Mouse (Mus musculus) forebrain, postnatal 0 days (tissue): ENCODE data around the gene Srms. TPM values are rescaled to one million over a fixed set of nuclear protein-coding genes. Genes with fewer than 3 reads are reported as not detected.

ENCODE experiments used
- ATAC-seq: fragments of 200-750 bp; cut with Nextera tagmentation; 2 replicates; pipeline ENCODE4 v1.8.0; 2017; ENCODE audit warnings: mild to moderate bottlenecking, moderate library complexity
- DNase-seq: peaks from one replicate; pipeline ENCODE4 v3.0.0-alpha.2; 2015
- H3K27ac ChIP-seq: fragments of 300-500 bp; sonication (generic); 2 replicates; pipeline ENCODE4 v1.5.1; 2014; ENCODE audit warnings: low read depth, mild to moderate bottlenecking, antibody characterized with exemption, low read length, moderate library complexity, mixed read lengths
- H3K27me3 ChIP-seq: fragments of 300-500 bp; sonication (generic); 2 replicates; pipeline ENCODE4 v1.6.1; 2014; ENCODE audit warnings: mild to moderate bottlenecking, low read length, mixed read lengths; ENCODE audit not compliant: insufficient read depth
- H3K36me3 ChIP-seq: fragments of 300-500 bp; sonication (generic); 2 replicates; pipeline ENCODE4 v1.6.1; 2014; ENCODE audit warnings: mild to moderate bottlenecking, moderate library complexity; ENCODE audit not compliant: insufficient read depth
- H3K4me1 ChIP-seq: fragments of 300-500 bp; sonication (generic); 2 replicates; pipeline ENCODE4 v1.6.1; 2014; ENCODE audit warnings: antibody characterized with exemption; ENCODE audit not compliant: insufficient read depth
- H3K4me2 ChIP-seq: fragments of 300-500 bp; sonication (generic); 2 replicates; pipeline ENCODE4 v1.6.1; 2014; ENCODE audit warnings: low read depth, mild to moderate bottlenecking, moderate library complexity
- H3K4me3 ChIP-seq: fragments of 300-500 bp; sonication (generic); 2 replicates; pipeline ENCODE4 v1.5.1; 2014; ENCODE audit warnings: low read depth, low read length, mixed read lengths
- H3K9ac ChIP-seq: fragments of 300-500 bp; sonication (generic); 2 replicates; pipeline ENCODE4 v1.6.1; 2014; ENCODE audit warnings: mild to moderate bottlenecking
- H3K9me3 ChIP-seq: fragments of 300-500 bp; sonication (generic); 2 replicates; pipeline ENCODE4 v1.6.1; 2016; ENCODE audit warnings: low read length
- CTCF ChIP-seq: sonication (generic); IDR thresholded peaks from 2 replicates; pipeline ENCODE4 v1.5.1; 2016; ENCODE audit warnings: antibody characterized with exemption, control low read depth, low read depth
- WGBS: fragments of 180-500 bp; shearing (Covaris S2); extraction: QIAGEN DNeasy Blood & Tissue Kit; methylation state at CpG from one replicate; pipeline ENCODE4 v1.1.7; 2014; 5-methylcytosine and 5-hydroxymethylcytosine counted together
- polyA plus RNA-seq: library from polyadenylated mRNA; unstranded; fragments of >200 nt; fragmentation: Nextera tagmentation; extraction: Ambion mirVana; gene quantifications from 2 replicates; pipeline ENCODE4 v1.2.1, GENCODE M21; 2015
- total RNA-seq: library from RNA; depleted of rRNA; stranded (reverse); fragments of >200 nt; gene quantifications from 2 replicates; pipeline ENCODE4 v1.2.3, GENCODE M21; 2014; rRNA removed

Gene Srms
- total RNA-seq (0.15 and 0.43 TPM in 2 replicates), polyA plus RNA-seq (0.10 TPM in 1 of 2 replicates, not detected in the other)

DNA sequence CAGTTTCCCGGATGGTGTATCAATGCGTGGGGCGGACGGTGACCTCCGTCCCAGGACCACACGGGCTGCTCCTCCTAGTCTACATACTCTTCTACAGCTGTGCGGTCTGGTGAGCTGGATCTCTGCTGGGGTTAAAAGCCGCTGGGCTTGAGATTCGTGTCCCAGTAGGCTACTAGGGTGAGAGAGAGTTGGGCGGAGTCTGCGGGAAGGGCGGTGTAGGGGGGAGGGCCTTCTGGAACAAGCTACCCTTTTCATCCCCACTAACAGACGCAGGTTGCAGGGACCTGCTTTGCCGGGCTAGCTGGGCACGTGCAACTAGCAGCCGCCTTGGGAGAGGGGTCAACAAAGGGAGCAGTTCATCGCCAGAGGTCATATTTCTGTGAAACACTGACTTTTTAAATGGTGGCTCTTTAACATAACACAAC, at the start of gene Srms:
Gene Srms (minus strand): TSS at position 165 of the 425 bp plus-strand sequence.
- Histone ChIP-seq H3K4me1 (no peaks in the 10 kb centered on the region), H3K27me3 (peaks cover 14% of the 10 kb centered on the region), H3K4me3 (peak within 1 kb of the TSS; percentile 16), H3K9ac (0 out of 2 replicates have a peak within 1 kb of the TSS, but pooled peaks have one; percentile 2), H3K27ac (no peak within 1 kb of the TSS), H3K36me3 (no peaks in the 10 kb centered on the region), H3K9me3 (no peaks in the 10 kb centered on the region), H3K4me2 (peak within 1 kb of the TSS; percentile 47)
- no peak for TF ChIP-seq CTCF
- DNase-seq: no peak
- 2% methylated on average over 17 of the region's 17 CpGs for WGBS
- no peak for ATAC-seq

DNA sequence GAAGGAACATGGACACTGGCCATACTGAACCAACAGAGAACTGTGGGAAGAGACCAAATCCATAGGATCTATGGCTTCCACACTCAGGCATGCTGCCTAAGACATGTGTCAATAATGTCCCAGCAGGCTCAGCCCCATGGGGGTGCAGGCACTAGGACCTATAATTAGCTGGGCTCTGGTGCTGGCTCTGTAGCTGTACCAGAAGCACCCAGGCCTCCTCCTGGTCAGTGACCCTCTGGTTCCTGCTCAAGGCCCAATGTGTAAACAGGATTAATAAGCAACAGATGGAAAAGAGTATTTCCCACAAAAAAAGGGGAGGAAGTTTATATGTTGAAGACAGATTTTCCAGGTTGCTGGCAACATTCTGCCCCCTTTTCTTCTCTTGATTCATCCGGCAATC, 40.3 kb upstream of the Srms start:
- no peaks in the 10 kb centered on the region for H3K9me3 ChIP-seq
- H3K4me3 ChIP-seq: no peak overlapping the region
- DNase-seq (no peak), ATAC-seq (no peak)
- no peaks in the 10 kb centered on the region for H3K4me1 ChIP-seq
- H3K36me3 ChIP-seq: peaks cover 73% of the 10 kb centered on the region
- H3K27ac ChIP-seq: no peak overlapping the region
- no peaks in the 10 kb centered on the region for H3K27me3 ChIP-seq
- TF ChIP-seq CTCF: no peak
- WGBS: 93% methylated on average over 1 of the region's 1 CpGs
- no peak overlapping the region for H3K9ac ChIP-seq
- H3K4me2 ChIP-seq: no peak overlapping the region

DNA sequence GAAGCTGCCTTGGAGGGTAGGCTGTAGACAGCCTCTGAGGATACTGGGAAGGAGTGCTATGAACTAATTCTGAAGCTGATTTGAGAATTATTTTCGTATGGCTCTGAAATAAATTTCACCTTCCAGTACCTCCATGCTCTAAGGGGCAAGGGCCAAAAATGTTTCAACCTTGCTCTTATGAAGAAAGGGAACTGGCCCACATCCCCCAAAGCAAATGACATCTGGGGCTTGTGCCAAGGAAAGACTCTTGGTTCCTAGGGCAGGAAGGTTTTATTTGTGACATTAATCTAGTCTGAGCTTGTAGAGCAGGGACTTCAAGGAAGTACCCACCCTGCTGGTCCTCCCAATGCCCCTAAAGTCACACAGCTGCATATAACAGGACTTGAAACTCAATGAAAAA, 38.9 kb upstream of the Srms start:
- no peaks in the 10 kb centered on the region for H3K27me3 ChIP-seq
- no peak overlapping the region for H3K27ac ChIP-seq
- no peak for DNase-seq
- H3K4me1 ChIP-seq: no peaks in the 10 kb centered on the region
- H3K9ac ChIP-seq: no peak overlapping the region
- ATAC-seq: no peak
- WGBS: 89% methylated on average over 1 of the region's 1 CpGs
- TF ChIP-seq CTCF: no peak
- H3K9me3 ChIP-seq: no peaks in the 10 kb centered on the region
- H3K36me3 ChIP-seq: peaks cover 60% of the 10 kb centered on the region
- H3K4me3 ChIP-seq: no peak overlapping the region
- H3K4me2 ChIP-seq: no peak overlapping the region

DNA sequence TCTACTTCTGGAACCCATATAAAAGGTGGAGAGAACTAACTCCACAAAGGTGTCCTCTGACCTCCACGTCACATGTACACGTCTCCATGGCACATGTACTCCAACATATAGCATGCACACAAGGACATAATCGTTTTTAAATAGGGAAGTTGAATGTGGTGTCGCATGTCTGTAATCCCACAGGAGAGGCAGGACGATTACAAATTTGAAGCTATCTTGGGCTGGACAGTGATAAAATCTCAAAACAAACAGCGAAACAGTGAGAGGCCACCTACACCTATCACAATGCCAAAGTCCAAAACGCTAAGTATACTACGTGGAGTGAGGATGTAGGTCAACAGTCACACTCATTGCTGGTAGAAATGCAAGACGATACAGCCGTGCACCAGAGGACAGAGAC, 36.2 kb upstream of the Srms start:
- DNase-seq: no peak
- Histone ChIP-seq H3K4me3 (no peak overlapping the region), H3K27me3 (no peaks in the 10 kb centered on the region), H3K36me3 (peaks cover 38% of the 10 kb centered on the region), H3K9me3 (no peaks in the 10 kb centered on the region), H3K9ac (no peak overlapping the region), H3K4me2 (no peak overlapping the region), H3K27ac (no peak overlapping the region), H3K4me1 (no peaks in the 10 kb centered on the region)
- TF ChIP-seq CTCF: no peak
- 93% methylated on average over 10 of the region's 10 CpGs for WGBS
- no peak for ATAC-seq

DNA sequence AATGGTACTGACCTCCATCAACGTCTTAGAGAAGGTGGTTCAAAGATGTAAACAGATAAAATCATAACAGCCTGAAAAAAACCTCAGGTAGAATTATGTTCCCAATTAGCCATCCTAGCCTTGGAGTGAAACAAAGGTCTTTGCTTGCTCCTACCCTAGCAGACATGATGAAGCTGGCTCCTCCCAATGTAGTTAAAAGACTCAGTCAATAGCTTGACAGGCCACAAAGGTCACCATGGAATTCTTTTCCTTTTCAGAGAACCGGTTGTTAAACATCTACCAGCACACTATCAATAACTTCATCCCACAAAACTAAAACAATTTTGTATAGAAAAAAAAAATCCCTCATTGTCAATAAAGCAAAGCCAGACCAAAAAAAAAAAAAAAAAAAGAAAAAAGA, 32.0 kb upstream of the Srms start:
- ATAC-seq (no peak), DNase-seq (no peak)
- H3K4me1 ChIP-seq: no peaks in the 10 kb centered on the region
- H3K4me3 ChIP-seq: no peak overlapping the region
- no peak for TF ChIP-seq CTCF
- no peaks in the 10 kb centered on the region for H3K36me3 ChIP-seq
- H3K4me2 ChIP-seq: no peak overlapping the region
- H3K9ac ChIP-seq: no peak overlapping the region
- H3K27me3 ChIP-seq: no peaks in the 10 kb centered on the region
- WGBS: 18% methylated on average over 2 of the region's 2 CpGs
- H3K9me3 ChIP-seq: no peaks in the 10 kb centered on the region
- no peak overlapping the region for H3K27ac ChIP-seq

DNA sequence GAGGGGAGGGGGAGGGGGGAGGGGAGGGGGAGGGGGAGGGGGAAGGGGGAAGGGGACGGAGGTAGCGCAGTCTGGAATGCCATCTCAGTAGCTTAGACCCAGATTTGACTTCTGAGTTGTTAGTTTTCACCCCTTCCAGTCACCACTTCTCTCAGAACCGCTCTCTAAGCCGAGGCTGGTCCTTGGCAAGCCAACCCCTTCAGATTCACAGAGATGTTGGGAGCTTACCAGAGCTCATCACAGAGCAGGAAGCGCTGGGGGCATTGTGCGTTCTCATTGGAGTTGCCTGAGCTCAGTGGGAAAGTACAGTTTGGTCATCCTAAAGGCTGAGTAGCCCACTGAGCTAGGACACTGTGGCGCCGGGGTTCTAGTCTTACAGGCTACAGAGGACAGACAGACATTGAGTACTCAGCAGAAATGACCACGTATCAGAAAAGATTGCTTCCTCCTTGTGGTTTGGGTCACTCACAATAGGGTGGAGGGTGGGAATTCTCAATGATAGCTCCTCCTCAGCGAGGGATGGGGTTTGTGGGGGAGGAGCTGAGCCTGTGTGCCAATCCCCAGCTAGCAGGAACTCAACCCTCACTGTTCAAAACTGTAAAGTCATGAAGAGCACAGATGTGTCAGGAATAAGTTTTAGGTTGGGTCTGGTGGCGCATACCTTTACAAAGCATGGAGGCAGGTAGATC, 30.9 kb upstream of the Srms start:
- DNase-seq: no peak

DNA sequence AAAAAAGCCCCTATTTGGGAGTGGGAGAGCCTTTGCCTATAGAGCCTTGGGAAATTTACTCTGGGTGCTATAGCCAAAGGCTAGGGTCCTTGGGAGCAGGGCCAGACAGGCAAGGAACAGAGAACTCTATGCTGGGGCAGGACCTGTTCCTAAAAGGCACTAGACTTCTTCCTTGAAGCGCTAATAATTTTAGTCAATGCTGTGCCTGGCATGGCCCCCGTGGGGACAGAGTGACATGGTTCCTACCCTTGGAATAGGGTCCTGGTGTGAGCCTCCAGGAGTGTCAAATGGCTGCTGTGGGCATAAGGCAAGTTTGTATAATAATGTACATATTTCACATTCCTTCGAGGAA, 29.3 kb upstream of the Srms start:
- no peaks in the 10 kb centered on the region for H3K4me1 ChIP-seq
- H3K27me3 ChIP-seq: no peaks in the 10 kb centered on the region
- H3K4me2 ChIP-seq: peak overlapping the region; percentile 38; the same call in 1 of the 2 replicates
- ATAC-seq: no peak
- no peaks in the 10 kb centered on the region for H3K36me3 ChIP-seq
- H3K4me3 ChIP-seq: no peak overlapping the region
- H3K27ac ChIP-seq: no peak overlapping the region
- no peak overlapping the region for H3K9ac ChIP-seq
- TF ChIP-seq CTCF: no peak
- no peak for DNase-seq
- WGBS: 71% methylated on average over 3 of the region's 3 CpGs
- H3K9me3 ChIP-seq: no peaks in the 10 kb centered on the region

More for the DNA sequence above, 30.9 kb upstream of the Srms start:
- ATAC-seq: no peak
- Histone ChIP-seq H3K4me3 (no peak overlapping the region), H3K4me1 (no peaks in the 10 kb centered on the region), H3K9ac (no peak overlapping the region), H3K4me2 (no peak overlapping the region), H3K27me3 (no peaks in the 10 kb centered on the region), H3K9me3 (no peaks in the 10 kb centered on the region), H3K36me3 (no peaks in the 10 kb centered on the region), H3K27ac (no peak overlapping the region)
- TF ChIP-seq CTCF: no peak
- 36% methylated on average over 11 of the region's 11 CpGs for WGBS
